Mouse (Mus musculus): ENCODE data around the gene Ddost.

Gene Ddost

DNA sequence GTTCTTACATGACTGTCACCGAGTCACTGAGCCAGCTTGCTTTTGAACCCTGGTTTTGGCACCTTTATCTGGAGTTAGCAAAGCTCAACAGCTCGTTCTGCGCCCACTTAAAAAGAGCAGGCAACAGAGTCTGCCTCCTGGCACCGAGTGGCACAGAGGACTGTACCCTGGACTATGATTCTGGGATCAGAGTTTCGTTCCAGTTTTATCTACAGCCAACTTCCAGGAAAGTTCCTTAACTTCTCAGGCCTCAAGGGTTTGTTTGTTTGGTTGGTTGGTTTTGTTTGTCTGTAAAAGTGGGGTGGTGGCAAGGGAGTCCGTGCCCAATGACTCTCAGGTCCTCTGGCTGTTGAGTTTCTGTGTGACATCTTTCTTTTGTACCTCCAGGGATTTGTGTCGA is 44.2 kb downstream of the Ddost start:
- H3K4me3 ChIP-seq (replicated peaks; ENCODE audit: low read length), result no peak overlapping the region
- H3K36me3 ChIP-seq (ENCODE audit: insufficient read depth, low read length), result no peaks in the 10 kb centered on the region
- peaks cover 10% of the 10 kb centered on the region; the same call in 1 of the 2 replicates for H3K4me1 ChIP-seq (replicated peaks; ENCODE audit: low read depth, low read length)
- H3K9me3 ChIP-seq (ENCODE audit: low read length), result no peaks in the 10 kb centered on the region
- TF ChIP-seq CTCF (conservative IDR thresholded peaks at IDR 0.05; ENCODE audit: low read length), result no peak
- TF ChIP-seq POU5F1 (IDR thresholded peaks at IDR 0.05; ENCODE audit: borderline replicate concordance, low read length), result no peak
- TF ChIP-seq NANOG (IDR thresholded peaks at IDR 0.05; ENCODE audit: borderline replicate concordance, low read length), result no peak
- H3K27me3 ChIP-seq (ENCODE audit: insufficient read depth, low read length), result 0 out of 2 replicates have a peak, but pooled peaks cover 6% of the 10 kb centered on the region

GRCm38 (mm10) chr4:138351821-138352220 is 47.3 kb downstream of the Ddost start:
- H3K4me1 ChIP-seq (replicated peaks; ENCODE audit: low read depth, low read length), result peaks cover 14% of the 10 kb centered on the region; the same call in 1 of the 2 replicates
- H3K9me3 ChIP-seq (ENCODE audit: low read length), result no peaks in the 10 kb centered on the region
- TF ChIP-seq NANOG (IDR thresholded peaks at IDR 0.05; ENCODE audit: borderline replicate concordance, low read length), result peak; percentile 66
- TF ChIP-seq POU5F1 (IDR thresholded peaks at IDR 0.05; ENCODE audit: borderline replicate concordance, low read length), result no peak

GRCm38 (mm10) chr4:138352692-138353091 is 48.2 kb downstream of the Ddost start:
- H3K27me3 ChIP-seq (ENCODE audit: insufficient read depth, low read length), result 0 out of 2 replicates have a peak, but pooled peaks cover 6% of the 10 kb centered on the region
- no peaks in the 10 kb centered on the region for H3K9me3 ChIP-seq (ENCODE audit: low read length)
- no peak overlapping the region for H3K4me3 ChIP-seq (replicated peaks; ENCODE audit: low read length)
- no peaks in the 10 kb centered on the region for H3K36me3 ChIP-seq (ENCODE audit: insufficient read depth, low read length)
- TF ChIP-seq NANOG (IDR thresholded peaks at IDR 0.05; ENCODE audit: borderline replicate concordance, low read length) (no peak), POU5F1 (IDR thresholded peaks at IDR 0.05; ENCODE audit: borderline replicate concordance, low read length) (no peak), CTCF (conservative IDR thresholded peaks at IDR 0.05; ENCODE audit: low read length) (no peak)
- peaks cover 15% of the 10 kb centered on the region; the same call in 1 of the 2 replicates for H3K4me1 ChIP-seq (replicated peaks; ENCODE audit: low read depth, low read length)

More at GRCm38 (mm10) chr4:138351821-138352220, 47.3 kb downstream of the Ddost start:
- 0 out of 2 replicates have a peak, but pooled peaks cover 6% of the 10 kb centered on the region for H3K27me3 ChIP-seq (ENCODE audit: insufficient read depth, low read length)
- no peak overlapping the region for H3K4me3 ChIP-seq (replicated peaks; ENCODE audit: low read length)
- H3K36me3 ChIP-seq (ENCODE audit: insufficient read depth, low read length), result no peaks in the 10 kb centered on the region

DNA sequence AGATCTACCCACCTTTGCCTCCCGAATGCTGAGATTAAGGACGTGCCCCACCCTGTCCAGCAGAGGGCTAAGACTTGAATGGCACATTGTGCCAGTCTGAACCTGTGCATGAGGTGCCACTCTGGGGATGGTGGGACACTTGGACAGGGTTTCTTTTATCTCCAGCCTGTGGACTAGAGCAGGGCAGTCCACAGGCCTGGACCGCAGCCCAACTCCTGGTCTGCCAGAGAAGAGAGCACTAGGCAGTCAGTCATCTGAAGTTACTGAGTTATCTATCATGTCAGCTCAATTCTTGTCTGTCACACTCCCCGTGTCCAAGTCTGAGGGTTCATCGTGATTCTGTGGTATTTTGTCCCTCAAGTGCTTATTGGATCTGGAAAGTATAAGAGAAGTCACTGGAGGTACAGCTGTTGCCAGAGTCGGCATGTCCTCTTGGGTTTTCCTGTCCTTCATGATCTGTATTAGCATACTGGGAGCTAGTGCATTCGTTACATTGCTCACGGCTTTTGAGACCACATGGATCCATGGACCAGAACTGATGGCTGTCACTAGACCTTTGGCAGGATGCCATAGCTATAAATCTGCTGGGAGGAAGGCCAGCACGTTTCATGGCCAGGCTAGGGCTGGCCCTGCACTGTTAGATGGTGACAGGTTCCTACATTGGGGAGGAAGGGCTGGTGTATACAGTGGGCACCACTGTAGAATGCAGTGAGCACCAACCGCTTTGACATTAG is 49.1 kb downstream of the Ddost start:
- Histone ChIP-seq H3K36me3 (ENCODE audit: insufficient read depth, low read length) (no peaks in the 10 kb centered on the region), H3K27me3 (ENCODE audit: insufficient read depth, low read length) (no peaks in the 10 kb centered on the region), H3K4me1 (replicated peaks; ENCODE audit: low read depth, low read length) (peaks cover 20% of the 10 kb centered on the region; the same call in 1 of the 2 replicates), H3K4me3 (replicated peaks; ENCODE audit: low read length) (no peak overlapping the region), H3K9me3 (ENCODE audit: low read length) (no peaks in the 10 kb centered on the region; the same call in 1 of the 2 replicates)
- TF ChIP-seq CTCF (conservative IDR thresholded peaks at IDR 0.05; ENCODE audit: low read length), result no peak

DNA sequence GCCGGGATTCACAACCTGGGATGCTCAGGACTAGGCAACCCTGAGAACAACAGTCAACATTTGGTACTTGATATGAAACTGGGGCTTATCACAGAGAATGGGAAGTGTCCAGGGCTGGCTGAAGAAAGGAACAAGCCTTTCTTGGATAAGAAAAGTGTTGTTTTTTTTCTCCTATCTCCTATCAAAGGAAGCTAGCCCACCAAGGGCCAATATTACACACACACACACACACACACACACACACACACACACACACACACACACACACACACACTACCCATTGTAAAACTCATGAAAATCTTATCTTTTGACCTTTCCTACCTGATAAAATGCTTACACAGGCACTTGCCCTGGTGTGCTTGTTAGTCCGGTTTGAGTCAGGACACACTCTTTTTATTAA is 51.0 kb downstream of the Ddost start:
- no peak for TF ChIP-seq POU5F1 (IDR thresholded peaks at IDR 0.05; ENCODE audit: borderline replicate concordance, low read length)
- no peak for TF ChIP-seq CTCF (conservative IDR thresholded peaks at IDR 0.05; ENCODE audit: low read length)
- TF ChIP-seq NANOG (IDR thresholded peaks at IDR 0.05; ENCODE audit: borderline replicate concordance, low read length), result no peak
- Histone ChIP-seq H3K4me3 (replicated peaks; ENCODE audit: low read length) (no peak overlapping the region), H3K4me1 (replicated peaks; ENCODE audit: low read depth, low read length) (peaks cover 28% of the 10 kb centered on the region), H3K27me3 (ENCODE audit: insufficient read depth, low read length) (no peaks in the 10 kb centered on the region), H3K36me3 (ENCODE audit: insufficient read depth, low read length) (no peaks in the 10 kb centered on the region), H3K9me3 (ENCODE audit: low read length) (no peaks in the 10 kb centered on the region; the same call in 1 of the 2 replicates)

- Histone ChIP-seq H3K4me3 (replicated peaks; ENCODE audit: low read length) (no peak overlapping the region), H3K36me3 (ENCODE audit: insufficient read depth, low read length) (no peaks in the 10 kb centered on the region), H3K9me3 (ENCODE audit: low read length) (no peaks in the 10 kb centered on the region; the same call in 1 of the 2 replicates), H3K27me3 (ENCODE audit: insufficient read depth, low read length) (no peaks in the 10 kb centered on the region), H3K4me1 (replicated peaks; ENCODE audit: low read depth, low read length) (peaks cover 34% of the 10 kb centered on the region)
- TF ChIP-seq POU5F1 (IDR thresholded peaks at IDR 0.05; ENCODE audit: borderline replicate concordance, low read length) (no peak), CTCF (conservative IDR thresholded peaks at IDR 0.05; ENCODE audit: low read length) (no peak), NANOG (IDR thresholded peaks at IDR 0.05; ENCODE audit: borderline replicate concordance, low read length) (no peak)
Measured at GRCm38 (mm10) chr4:138356141-138356540, 51.6 kb downstream of the Ddost start.

- TF ChIP-seq CTCF (conservative IDR thresholded peaks at IDR 0.05; ENCODE audit: low read length) (no peak), POU5F1 (IDR thresholded peaks at IDR 0.05; ENCODE audit: borderline replicate concordance, low read length) (no peak), NANOG (IDR thresholded peaks at IDR 0.05; ENCODE audit: borderline replicate concordance, low read length) (no peak)
- Histone ChIP-seq H3K4me1 (replicated peaks; ENCODE audit: low read depth, low read length) (peaks cover 36% of the 10 kb centered on the region), H3K9me3 (ENCODE audit: low read length) (no peaks in the 10 kb centered on the region; the same call in 1 of the 2 replicates), H3K4me3 (replicated peaks; ENCODE audit: low read length) (no peak overlapping the region), H3K36me3 (ENCODE audit: insufficient read depth, low read length) (no peaks in the 10 kb centered on the region), H3K27me3 (ENCODE audit: insufficient read depth, low read length) (no peaks in the 10 kb centered on the region)
Measured at GRCm38 (mm10) chr4:138356551-138356950, 52.0 kb downstream of the Ddost start.

- Histone ChIP-seq H3K36me3 (ENCODE audit: insufficient read depth, low read length) (no peaks in the 10 kb centered on the region), H3K27me3 (ENCODE audit: insufficient read depth, low read length) (no peaks in the 10 kb centered on the region), H3K4me1 (replicated peaks; ENCODE audit: low read depth, low read length) (peaks cover 43% of the 10 kb centered on the region), H3K9me3 (ENCODE audit: low read length) (no peaks in the 10 kb centered on the region; the same call in 1 of the 2 replicates), H3K4me3 (replicated peaks; ENCODE audit: low read length) (no peak overlapping the region)
- TF ChIP-seq POU5F1 (IDR thresholded peaks at IDR 0.05; ENCODE audit: borderline replicate concordance, low read length) (no peak), CTCF (conservative IDR thresholded peaks at IDR 0.05; ENCODE audit: low read length) (no peak), NANOG (IDR thresholded peaks at IDR 0.05; ENCODE audit: borderline replicate concordance, low read length) (no peak)
Measured at GRCm38 (mm10) chr4:138358176-138358575, 53.6 kb downstream of the Ddost start.

Data from E14TG2a.4 (cell line).